In genomic region chr1:39734881-39735280, GRCm38 (mm10) we compare ENCODE assay signal across 9 mouse cellular contexts. TPM values are rescaled to one million over a fixed set of nuclear protein-coding genes. Genes with fewer than 3 reads are reported as not detected.
DNase-seq lines count a peak whose midpoint lies in the region; ATAC-seq lines count a peak whose summit lies in the region.
"Had no signal": no experiment of that assay in that cellular context is flagged by ENCODE, and none has a peak within 500 bp of the region (broad histone marks: within the 10 kb centered on the region; RNA-seq: fewer than 3 reads in every experiment).

No protein-coding gene starts in this region.

- no peak for ATAC-seq in intestine, embryonic 15.5 days
- no peak for ATAC-seq in intestine, embryonic 16.5 days
- ATAC-seq in liver, embryonic 12.5 days = no peak

- H3K36me3 ChIP-seq in intestine, embryonic 15.5 days = no peaks in the 10 kb centered on the region
- H3K36me3 ChIP-seq in intestine, embryonic 16.5 days (ENCODE audit: control insufficient read depth, insufficient read depth, low read length) = no peaks in the 10 kb centered on the region
- H3K36me3 ChIP-seq in liver, embryonic 12.5 days = no peaks in the 10 kb centered on the region

- H3K9ac ChIP-seq in intestine, embryonic 15.5 days = no peak overlapping the region
- H3K9ac ChIP-seq in intestine, embryonic 16.5 days (ENCODE audit: low read depth, low read length) = no peak overlapping the region
- peak overlapping the region; percentile 25; the same call in 1 of the 2 replicates for H3K9ac ChIP-seq in liver, embryonic 12.5 days

- no peak overlapping the region for H3K4me3 ChIP-seq in intestine, embryonic 15.5 days (replicated peaks)
- no peak overlapping the region for H3K4me3 ChIP-seq in intestine, embryonic 16.5 days (ENCODE audit: low read length)
- H3K4me3 ChIP-seq in liver, embryonic 12.5 days = no peak overlapping the region

- 0 out of 2 replicates have a peak overlapping the region, but pooled peaks have one; percentile 18 for H3K27ac ChIP-seq in intestine, embryonic 15.5 days
- no peak overlapping the region for H3K27ac ChIP-seq in intestine, embryonic 16.5 days (ENCODE audit: low read length)
- peak overlapping the region; percentile 83 for H3K27ac ChIP-seq in liver, embryonic 12.5 days

- WGBS in intestine, embryonic 15.5 days = 86% methylated on average over 6 of the region's 6 CpGs
- WGBS in intestine, embryonic 16.5 days = 86% methylated on average over 6 of the region's 6 CpGs
- WGBS in liver, embryonic 12.5 days (ENCODE audit: insufficient replicate concordance) = 42% methylated on average over 6 of the region's 6 CpGs

- no peaks in the 10 kb centered on the region for H3K27me3 ChIP-seq in intestine, embryonic 15.5 days (replicated peaks)
- H3K27me3 ChIP-seq in intestine, embryonic 16.5 days (replicated peaks; ENCODE audit: control insufficient read depth, insufficient read depth, low read length) = no peaks in the 10 kb centered on the region
- H3K27me3 ChIP-seq in liver, embryonic 12.5 days (replicated peaks) = no peaks in the 10 kb centered on the region

- no peaks in the 10 kb centered on the region for H3K4me1 ChIP-seq in intestine, embryonic 15.5 days (replicated peaks)
- 0 out of 2 replicates have a peak, but pooled peaks cover 4% of the 10 kb centered on the region for H3K4me1 ChIP-seq in intestine, embryonic 16.5 days (ENCODE audit: control insufficient read depth, insufficient read depth, low read length)
- peaks cover 42% of the 10 kb centered on the region for H3K4me1 ChIP-seq in liver, embryonic 12.5 days

- no peak overlapping the region for H3K4me2 ChIP-seq in intestine, embryonic 15.5 days (replicated peaks)
- no peak overlapping the region for H3K4me2 ChIP-seq in intestine, embryonic 16.5 days (ENCODE audit: low read depth, low read length)
- peak overlapping the region; percentile 61 for H3K4me2 ChIP-seq in liver, embryonic 12.5 days

- H3K9me3 ChIP-seq in intestine, embryonic 15.5 days = no peaks in the 10 kb centered on the region
- no peaks in the 10 kb centered on the region for H3K9me3 ChIP-seq in intestine, embryonic 16.5 days (ENCODE audit: control insufficient read depth, low read length)
- no peaks in the 10 kb centered on the region for H3K9me3 ChIP-seq in liver, embryonic 12.5 days (replicated peaks)

- peak; percentile 66 for DNase-seq in 416B (ENCODE audit: low read depth)
- DNase-seq in CD4-positive, CD25-positive, alpha-beta regulatory T cell, adult 2 months (ENCODE audit: low read depth, low spot score) = peak; percentile 59
- no peak for DNase-seq in urinary bladder, postnatal 25 days (ENCODE audit: low spot score)
- no peak for DNase-seq in layer of hippocampus, adult 18-20 months (ENCODE audit: low spot score in 2 of 2)
- DNase-seq: adrenal gland, adult 8-10 months; gastrocnemius, postnatal 14 days had no signal

RNA-seq across cellular contexts. Expression of gene Rfx8, which starts 14.1 kb away (rescaled TPM):
- polyA plus RNA-seq in intestine, embryonic 15.5 days (2015; fragmentation: Nextera tagmentation; extraction: Ambion mirVana) = 0.13 and 0.20 TPM in 2 replicates
- polyA plus RNA-seq in intestine, embryonic 16.5 days (2015; fragmentation: Nextera tagmentation; extraction: Ambion mirVana) = 0.18 TPM in 1 of 2 replicates, not detected in the other
- 0.12 TPM in 2 replicates for polyA plus RNA-seq in liver, embryonic 12.5 days (2016; fragmentation: Nextera tagmentation; extraction: Ambion mirVana)
- total RNA-seq in layer of hippocampus, adult 18-20 months (2021) = under 1 TPM; 0.15 to 0.20 TPM

Comparison
In these comparisons a context has a peak if more than half of its experiments do, and no peak if none do; other contexts are left out.
1. DNase-seq: peak in 416B (single experiment) and CD4-positive, CD25-positive, alpha-beta regulatory T cell, adult 2 months (single experiment); none in urinary bladder, postnatal 25 days (single experiment) and layer of hippocampus, adult 18-20 months (0 of 2).